Mouse (Mus musculus) megakaryocyte, embryonic 14.5 days (primary cell): ENCODE results near the gene Ppa2. TPM values are rescaled to one million over a fixed set of nuclear protein-coding genes. Genes with fewer than 3 reads are reported as not detected.

Source experiments
- H3K27me3 ChIP-seq: replicated peaks from 2 replicates; pipeline ENCODE3; 2012; ENCODE audit warnings: inconsistent platforms
- H3K36me3 ChIP-seq: replicated peaks from 2 replicates; pipeline ENCODE3; 2012; ENCODE audit warnings: low read length, inconsistent platforms, mixed read lengths
- H3K4me1 ChIP-seq: 2 replicates; pipeline ENCODE4 v1.6.1; 2012; ENCODE audit warnings: inconsistent platforms
- H3K4me3 ChIP-seq: replicated peaks from 2 replicates; pipeline ENCODE3; 2012; ENCODE audit warnings: moderate library complexity, mild to moderate bottlenecking, inconsistent platforms
- H3K9me3 ChIP-seq: 2 replicates; pipeline ENCODE4 v1.6.1; 2012; ENCODE audit warnings: inconsistent platforms
- FLI1 ChIP-seq: IDR thresholded peaks from 2 replicates; pipeline ENCODE4 v1.6.1; 2012; ENCODE audit warnings: low read length, inconsistent platforms, mixed read lengths
- GATA1 ChIP-seq: IDR thresholded peaks from 3 replicates; pipeline ENCODE4 v1.6.1; 2012; ENCODE audit warnings: mixed read lengths, low read length, inconsistent platforms, borderline replicate concordance
- polyA plus RNA-seq: library from polyadenylated mRNA; stranded (reverse); fragments of >175 nt; gene quantifications from 2 replicates; pipeline ENCODE4 v1.2.3, GENCODE M21; 2012; ENCODE audit warnings: low replicate concordance; ENCODE audit not compliant: insufficient read depth

The Ppa2 gene
- polyA plus RNA-seq, 1 experiment: 18.5 TPM

DNA sequence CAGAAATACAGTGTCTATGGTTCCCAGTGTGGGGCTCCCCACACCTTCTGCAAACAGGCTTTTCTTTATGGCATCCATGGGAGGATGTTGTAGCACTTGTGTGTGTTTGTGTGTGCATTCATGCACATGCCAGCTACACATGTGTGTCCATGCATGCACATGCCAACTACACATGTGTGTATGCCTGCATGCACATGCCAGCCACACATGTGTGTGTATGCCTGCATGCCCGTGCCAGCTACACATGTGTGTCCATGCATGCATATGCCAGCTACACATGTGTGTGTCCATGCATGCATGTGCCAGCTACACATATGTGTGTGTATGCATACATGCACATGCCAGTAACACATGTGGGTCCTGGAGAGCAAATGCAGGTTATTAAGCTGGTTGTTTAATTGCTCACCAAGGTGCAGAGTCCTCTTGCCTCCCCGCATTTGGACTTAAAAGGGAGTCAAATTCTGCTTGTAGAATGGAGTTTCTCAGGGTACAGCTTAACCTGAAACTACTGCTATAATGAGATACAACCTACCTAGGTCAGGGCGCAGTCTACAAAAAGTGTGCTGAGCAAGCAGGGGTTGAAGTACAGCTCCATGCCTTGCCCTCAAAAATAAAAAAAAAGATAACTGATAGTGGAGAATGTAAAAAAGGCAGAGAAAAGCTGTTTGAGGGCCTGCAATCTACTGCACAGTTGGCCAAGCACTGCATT is 3.7 kb downstream of the Ppa2 start:
- H3K36me3 ChIP-seq: peaks cover 6% of the 10 kb centered on the region
- H3K27me3 ChIP-seq: no peaks in the 10 kb centered on the region
- peak overlapping the region; percentile 79 for H3K4me3 ChIP-seq
- TF ChIP-seq GATA1 (no peak), FLI1 (no peak)
- H3K4me1 ChIP-seq: peaks cover 37% of the 10 kb centered on the region
- H3K9me3 ChIP-seq: peaks cover 3% of the 10 kb centered on the region; the same call in 1 of the 2 replicates

- TF ChIP-seq FLI1: no peak
- H3K4me3 ChIP-seq: peak overlapping the region; percentile 28
These were observed 4.6 kb downstream of the Ppa2 start for GRCm38 (mm10) chr3:133314475-133314874.

DNA sequence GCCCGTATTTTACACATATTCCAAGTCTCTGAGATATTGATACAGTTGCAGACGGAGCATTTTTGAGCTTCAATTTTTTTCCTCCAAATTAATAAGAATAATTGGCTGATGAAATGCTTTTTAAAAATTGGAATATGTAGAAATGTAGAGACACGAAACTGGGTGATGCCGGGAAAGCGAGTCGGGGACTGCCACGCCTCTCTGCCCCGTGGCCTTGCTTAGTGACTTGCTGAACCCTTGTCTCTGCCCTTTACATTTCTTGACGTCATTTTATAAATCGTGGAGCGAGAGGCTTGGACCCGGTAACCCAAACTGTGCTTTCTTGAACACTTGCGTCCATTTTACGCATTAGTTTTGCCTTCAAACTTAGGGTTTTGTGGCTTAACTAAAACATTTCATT is 5.1 kb downstream of the Ppa2 start:
- Histone ChIP-seq H3K4me1 (peaks cover 37% of the 10 kb centered on the region), H3K4me3 (no peak overlapping the region), H3K9me3 (no peaks in the 10 kb centered on the region), H3K27me3 (no peaks in the 10 kb centered on the region), H3K36me3 (no peaks in the 10 kb centered on the region)
- TF ChIP-seq FLI1 (no peak), GATA1 (no peak)

More at GRCm38 (mm10) chr3:133314475-133314874, 4.6 kb downstream of the Ppa2 start:
- Histone ChIP-seq H3K4me1 (peaks cover 37% of the 10 kb centered on the region), H3K36me3 (peaks cover under 1% of the 10 kb centered on the region), H3K9me3 (no peaks in the 10 kb centered on the region), H3K27me3 (no peaks in the 10 kb centered on the region)

GRCm38 (mm10) chr3:133315647-133316046 is 5.7 kb downstream of the Ppa2 start:
- no peaks in the 10 kb centered on the region for H3K27me3 ChIP-seq
- no peak for TF ChIP-seq GATA1
- TF ChIP-seq FLI1: no peak
- H3K9me3 ChIP-seq: no peaks in the 10 kb centered on the region
- no peaks in the 10 kb centered on the region for H3K36me3 ChIP-seq
- no peak overlapping the region for H3K4me3 ChIP-seq
- peaks cover 36% of the 10 kb centered on the region for H3K4me1 ChIP-seq

- H3K9me3 ChIP-seq: peaks cover 3% of the 10 kb centered on the region; the same call in 1 of the 2 replicates
- no peak for TF ChIP-seq GATA1
- TF ChIP-seq FLI1: no peak
- H3K4me1 ChIP-seq: peaks cover 21% of the 10 kb centered on the region
- no peaks in the 10 kb centered on the region for H3K27me3 ChIP-seq
- H3K4me3 ChIP-seq: no peak overlapping the region
- peaks cover 18% of the 10 kb centered on the region for H3K36me3 ChIP-seq
These were observed 7.9 kb downstream of the Ppa2 start for GRCm38 (mm10) chr3:133317845-133318244.

DNA sequence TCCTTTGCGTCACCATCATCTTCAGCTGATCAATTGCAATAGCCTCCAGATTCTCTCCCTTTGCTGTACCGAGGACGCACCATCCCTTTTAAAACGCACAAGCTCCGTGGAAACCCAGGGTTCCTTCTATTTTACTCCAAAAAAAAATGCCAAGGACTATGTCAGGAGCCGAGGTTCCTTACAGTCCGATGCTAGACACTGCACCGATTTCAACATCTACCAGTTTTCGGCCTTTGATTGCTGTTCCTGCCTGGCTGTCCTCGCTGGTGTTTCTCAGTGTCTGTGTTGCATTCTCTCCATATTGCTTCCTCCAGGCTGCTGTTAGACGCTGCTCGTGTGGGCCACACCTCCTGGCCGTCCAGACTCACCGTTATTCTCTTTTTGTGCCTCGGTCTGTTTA is 8.7 kb downstream of the Ppa2 start:
- TF ChIP-seq FLI1 (no peak), GATA1 (no peak)
- no peaks in the 10 kb centered on the region for H3K27me3 ChIP-seq
- peaks cover 3% of the 10 kb centered on the region; the same call in 1 of the 2 replicates for H3K9me3 ChIP-seq
- H3K36me3 ChIP-seq: peaks cover 25% of the 10 kb centered on the region
- H3K4me1 ChIP-seq: peaks cover 14% of the 10 kb centered on the region
- no peak overlapping the region for H3K4me3 ChIP-seq

DNA sequence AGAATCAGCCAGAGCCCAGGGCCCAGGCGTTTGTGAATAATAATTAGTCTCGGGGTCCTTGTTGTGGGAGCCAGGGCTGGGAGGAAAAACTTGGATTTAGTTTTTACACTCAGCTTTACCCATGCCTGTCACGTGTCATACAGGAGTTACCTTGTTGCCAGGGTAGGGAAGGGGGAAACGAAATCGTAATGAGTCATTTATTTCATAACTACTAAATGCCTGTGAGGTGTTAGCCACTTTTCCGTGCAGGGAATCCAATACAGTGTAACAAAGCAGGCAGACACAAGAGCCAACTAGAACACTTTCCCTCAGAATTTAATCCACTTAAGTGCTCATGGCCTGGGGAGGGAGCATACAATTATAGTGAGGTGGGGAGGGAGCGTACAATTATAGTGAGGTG is 9.9 kb downstream of the Ppa2 start:
- TF ChIP-seq GATA1 (no peak), FLI1 (no peak)
- Histone ChIP-seq H3K4me3 (no peak overlapping the region), H3K27me3 (no peaks in the 10 kb centered on the region), H3K4me1 (peaks cover 5% of the 10 kb centered on the region), H3K9me3 (peaks cover 3% of the 10 kb centered on the region; the same call in 1 of the 2 replicates), H3K36me3 (peaks cover 30% of the 10 kb centered on the region)

GRCm38 (mm10) chr3:133320313-133320712 is 10.4 kb downstream of the Ppa2 start:
- peaks cover 32% of the 10 kb centered on the region for H3K36me3 ChIP-seq
- H3K4me1 ChIP-seq: peaks cover 5% of the 10 kb centered on the region
- H3K27me3 ChIP-seq: no peaks in the 10 kb centered on the region
- no peak for TF ChIP-seq GATA1
- no peak for TF ChIP-seq FLI1
- peaks cover 3% of the 10 kb centered on the region; the same call in 1 of the 2 replicates for H3K9me3 ChIP-seq
- H3K4me3 ChIP-seq: no peak overlapping the region

DNA sequence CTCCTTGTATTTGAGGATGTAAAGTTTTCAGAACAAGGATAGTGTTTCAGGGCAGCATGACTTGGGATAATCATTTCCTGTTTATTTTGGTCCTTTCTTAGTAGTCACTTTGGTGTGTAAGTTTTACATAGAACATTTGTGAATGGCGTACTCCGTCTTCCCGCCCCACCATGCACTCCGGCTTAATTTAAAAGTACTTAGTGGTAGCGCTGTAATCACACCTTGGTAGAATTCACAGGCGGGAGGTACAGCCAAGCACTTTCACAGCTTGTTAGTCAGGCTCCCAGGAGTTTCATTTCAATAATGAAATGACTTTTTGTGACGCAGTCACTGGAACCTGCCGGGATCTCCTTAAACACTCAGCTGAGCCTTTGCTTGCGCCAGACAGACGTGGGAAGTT is 12.0 kb downstream of the Ppa2 start:
- H3K4me3 ChIP-seq: no peak overlapping the region
- H3K36me3 ChIP-seq: peaks cover 42% of the 10 kb centered on the region
- H3K4me1 ChIP-seq: peaks cover 5% of the 10 kb centered on the region
- H3K27me3 ChIP-seq: no peaks in the 10 kb centered on the region
- H3K9me3 ChIP-seq: peaks cover 3% of the 10 kb centered on the region; the same call in 1 of the 2 replicates
- TF ChIP-seq GATA1 (no peak), FLI1 (no peak)

- Histone ChIP-seq H3K36me3 (peaks cover 48% of the 10 kb centered on the region), H3K27me3 (no peaks in the 10 kb centered on the region)
- TF ChIP-seq FLI1: no peak
These were observed 12.6 kb downstream of the Ppa2 start for GRCm38 (mm10) chr3:133322552-133322951.

More at GRCm38 (mm10) chr3:133322552-133322951, 12.6 kb downstream of the Ppa2 start:
- H3K4me1 ChIP-seq: peaks cover 5% of the 10 kb centered on the region
- peaks cover 3% of the 10 kb centered on the region; the same call in 1 of the 2 replicates for H3K9me3 ChIP-seq
- no peak overlapping the region for H3K4me3 ChIP-seq
